15 mouse cellular contexts compared by ENCODE assay signal in the genomic region with DNA sequence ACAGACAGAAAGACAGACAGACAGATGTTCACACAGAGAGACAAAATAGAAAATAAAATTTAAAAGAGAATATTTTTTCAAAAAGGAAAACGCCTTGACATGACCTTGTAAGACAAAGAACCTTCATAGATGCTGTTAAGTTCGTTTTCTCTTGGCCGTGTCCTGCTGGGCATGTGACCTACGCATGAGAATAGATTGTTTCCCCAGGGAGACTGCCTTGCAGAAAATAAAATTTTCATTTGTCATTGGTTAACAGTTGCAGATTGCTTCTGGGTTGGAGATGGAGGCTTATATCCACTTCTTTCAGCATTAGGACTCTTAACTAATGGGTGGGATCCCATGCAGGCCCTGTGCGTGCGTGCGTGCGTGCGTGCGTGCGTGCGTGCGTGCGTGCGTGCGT.
"Had no signal": no experiment of that assay in that cellular context is flagged by ENCODE, and none has a peak within 500 bp of the region (broad histone marks: within the 10 kb centered on the region; RNA-seq: fewer than 3 reads in every experiment).

No protein-coding gene starts in this region.

- H3K4me3 ChIP-seq: midbrain, embryonic 10.5 days; midbrain, embryonic 12.5 days; neural tube, embryonic 12.5 days had no signal

- H3K4me2 ChIP-seq: lung, embryonic 14.5 days; midbrain, embryonic 12.5 days; neural tube, embryonic 12.5 days had no signal

- H3K36me3 ChIP-seq: midbrain, embryonic 10.5 days; midbrain, embryonic 12.5 days; neural tube, embryonic 12.5 days had no signal

- H3K9ac ChIP-seq: liver, embryonic 14.5 days; lung, embryonic 14.5 days; midbrain, embryonic 12.5 days; neural tube, embryonic 12.5 days had no signal

- H3K9me3 ChIP-seq: midbrain, embryonic 10.5 days; midbrain, embryonic 12.5 days; neural tube, embryonic 12.5 days had no signal

- H3K27me3 ChIP-seq: midbrain, embryonic 12.5 days; neural tube, embryonic 12.5 days had no signal

- DNase-seq: lung, adult 18-20 months; lung, embryonic 14.5 days; lung, postnatal 10 days; lung, postnatal 4 days; midbrain, embryonic 14.5 days; right cerebral cortex, postnatal 25 days; right cerebral cortex, postnatal 4 days; spleen, adult 18-20 months; thymus, adult 2 months; thymus, postnatal 25 days; thymus, postnatal 4 days had no signal

- H3K4me1 ChIP-seq: midbrain, embryonic 12.5 days; neural tube, embryonic 12.5 days had no signal

- H3K27ac ChIP-seq: liver, embryonic 14.5 days; midbrain, embryonic 10.5 days; midbrain, embryonic 12.5 days; neural tube, embryonic 12.5 days had no signal
